Mouse (Mus musculus): ENCODE results near the gene Reg4. TPM values are rescaled to one million over a fixed set of nuclear protein-coding genes. Genes with fewer than 3 reads are reported as not detected.

The Reg4 gene
- total RNA-seq, 4 experiments from 2014 or later, result not detected

DNA sequence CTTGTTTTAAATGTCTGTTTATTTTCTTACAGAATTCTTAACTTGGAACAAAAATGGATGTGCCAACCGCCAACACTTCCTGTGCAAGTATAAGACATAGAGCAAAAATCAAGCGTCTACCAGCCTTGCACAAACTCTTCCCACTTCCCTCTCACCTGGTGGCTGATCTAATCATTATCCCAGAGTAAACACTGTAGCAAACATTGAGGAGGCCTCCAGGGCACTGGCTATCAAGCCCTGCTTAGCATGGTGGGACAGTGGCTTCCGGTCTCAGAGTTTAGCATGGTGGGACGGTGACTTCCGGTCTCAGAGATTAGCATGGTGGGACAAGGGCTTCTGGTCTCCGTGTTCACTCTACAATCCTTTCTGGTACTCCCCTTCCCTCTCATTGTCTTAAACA is 14.3 kb downstream of the Reg4 start:
- no peak for DNase-seq (ENCODE audit: low spot score in 2 of 2)

DNA sequence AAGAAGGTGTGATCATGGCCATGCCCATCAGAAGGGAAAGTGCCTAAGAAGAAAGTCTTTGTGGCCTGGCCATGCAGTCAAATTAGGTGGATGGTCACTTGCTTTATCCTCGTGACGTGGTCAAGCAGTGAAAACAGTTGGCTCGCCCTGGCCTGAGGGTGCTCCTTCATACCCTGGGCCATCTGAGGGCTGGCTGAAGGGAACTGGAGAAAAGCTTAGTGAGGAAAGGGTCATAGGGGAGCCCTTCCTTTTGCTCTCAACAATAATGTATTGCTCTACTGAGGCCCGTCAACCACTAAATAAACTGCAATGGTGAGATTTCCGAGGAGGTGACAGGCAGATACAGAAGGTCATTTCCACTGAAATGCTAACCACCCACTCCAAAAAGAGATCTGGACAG is 15.3 kb downstream of the Reg4 start:
- no peak for DNase-seq (ENCODE audit: low spot score in 2 of 2)

- DNase-seq (ENCODE audit: low spot score in 2 of 2), result no peak
These were observed 16.2 kb downstream of the Reg4 start for GRCm38 (mm10) chr3:98238150-98238549.

DNA sequence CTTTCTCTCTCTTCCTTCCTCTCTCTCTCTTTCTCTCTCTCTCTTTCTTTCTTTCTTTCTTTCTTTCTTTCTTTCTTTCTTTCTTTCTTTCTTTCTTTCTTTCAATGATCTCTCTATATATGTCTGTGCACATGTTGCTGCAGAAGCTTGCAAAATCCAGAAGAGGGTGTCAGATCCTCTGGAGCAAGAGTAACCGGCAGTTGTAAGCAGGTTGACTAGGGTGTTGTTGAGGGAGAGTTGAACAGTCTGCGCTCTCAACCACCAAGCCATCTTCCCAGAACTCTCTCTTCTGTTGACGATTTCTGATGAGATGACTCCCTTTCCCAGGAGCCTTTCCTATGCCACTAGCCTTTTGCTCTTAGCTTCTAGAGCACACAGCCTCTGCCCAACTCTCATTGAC is 20.1 kb downstream of the Reg4 start:
- no peak for DNase-seq (ENCODE audit: low spot score in 2 of 2)

DNA sequence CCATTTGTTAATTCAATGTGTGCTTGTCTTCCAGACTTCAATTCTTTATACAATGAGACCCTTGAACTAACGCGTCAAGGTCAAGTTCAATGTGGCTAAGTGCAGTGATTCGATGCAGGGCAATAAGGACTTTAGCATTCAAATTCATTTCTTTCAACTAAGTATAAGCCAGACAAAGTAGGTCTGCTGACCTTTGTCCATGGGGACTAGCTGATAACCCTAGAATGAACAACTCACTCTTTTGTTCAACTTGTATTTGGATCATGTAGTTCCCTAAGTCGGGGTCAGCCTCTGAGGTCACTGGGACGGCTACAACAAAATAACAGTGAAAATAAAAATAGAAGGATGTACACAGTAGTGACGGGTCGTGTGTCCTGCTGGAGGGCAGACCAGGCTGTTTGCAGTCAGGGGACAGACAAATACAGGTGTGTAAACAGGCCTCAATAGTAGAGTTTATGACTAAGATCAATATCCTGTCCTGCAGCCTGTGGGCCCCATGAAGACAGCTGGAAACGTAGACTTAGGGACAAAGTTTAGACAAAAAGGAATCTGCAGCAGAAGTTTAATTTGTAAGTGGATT is 20.6 kb downstream of the Reg4 start:
- no peak for DNase-seq (ENCODE audit: low spot score in 2 of 2)

DNA sequence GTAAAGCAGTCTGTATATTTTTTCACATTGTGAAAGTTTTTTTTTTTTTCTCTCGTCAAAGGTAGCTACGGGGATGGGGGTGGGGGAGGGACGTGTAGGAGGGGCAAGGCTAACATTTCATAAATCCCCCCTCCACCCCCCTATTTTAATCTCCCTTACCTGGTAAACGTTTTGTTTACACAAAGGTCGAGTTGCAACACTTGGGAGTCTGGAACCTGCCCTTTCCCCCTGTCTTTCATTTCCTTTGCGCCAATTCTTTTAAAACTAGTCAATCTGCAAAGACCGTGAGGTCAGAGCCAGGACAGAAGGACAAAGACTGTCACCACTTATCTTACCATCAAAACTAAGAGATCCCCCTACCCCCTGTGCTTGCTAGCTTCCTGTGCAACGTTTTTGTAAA is 23.9 kb downstream of the Reg4 start:
- DNase-seq (ENCODE audit: low spot score in 2 of 2), result no peak

DNA sequence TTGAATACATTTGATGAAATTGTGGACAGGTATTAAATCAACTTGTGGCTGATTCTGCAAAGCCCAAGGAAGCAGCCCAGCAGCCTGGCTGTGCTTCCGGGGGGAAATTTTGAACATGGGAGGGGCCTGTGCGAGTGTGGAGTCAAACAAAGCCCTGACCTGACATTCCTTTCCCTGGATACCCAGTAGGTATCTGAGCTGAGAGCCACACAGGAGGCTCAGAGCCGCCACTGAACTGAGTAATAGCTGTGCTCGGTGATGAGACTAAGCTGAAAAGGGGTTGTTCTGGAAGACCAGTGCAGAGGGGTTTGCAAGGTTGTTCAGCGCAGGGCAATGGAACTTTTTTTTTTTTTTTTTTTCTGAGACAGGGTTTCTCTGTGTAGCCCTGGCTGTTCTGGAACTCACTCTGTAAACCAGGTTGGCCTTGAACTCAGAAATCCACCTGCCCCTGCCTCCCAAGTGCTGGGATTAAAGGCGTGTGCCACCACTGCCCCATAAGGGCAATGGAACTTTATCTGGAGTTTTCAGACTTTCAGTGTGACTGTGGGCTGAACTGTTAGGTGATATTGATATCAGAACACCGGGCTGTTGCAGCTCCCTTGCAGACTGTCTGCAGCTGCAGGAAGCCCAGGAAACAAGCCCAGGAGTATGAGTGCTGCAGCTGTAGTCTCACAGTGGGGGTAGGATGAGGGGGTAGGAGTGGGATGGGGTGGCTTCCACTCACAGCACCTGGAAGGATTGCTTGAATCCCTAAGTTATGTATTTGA is 25.2 kb downstream of the Reg4 start:
- DNase-seq (ENCODE audit: low spot score in 2 of 2), result no peak

GRCm38 (mm10) chr3:98249378-98249777 is 27.4 kb downstream of the Reg4 start:
- no peak for DNase-seq (ENCODE audit: low spot score in 2 of 2)

- DNase-seq (ENCODE audit: low spot score in 2 of 2), result no peak
These were observed 28.0 kb downstream of the Reg4 start for GRCm38 (mm10) chr3:98249833-98250448.

GRCm38 (mm10) chr3:98254059-98254458 is 32.1 kb downstream of the Reg4 start:
- no peak for DNase-seq (ENCODE audit: low spot score in 2 of 2)

DNA sequence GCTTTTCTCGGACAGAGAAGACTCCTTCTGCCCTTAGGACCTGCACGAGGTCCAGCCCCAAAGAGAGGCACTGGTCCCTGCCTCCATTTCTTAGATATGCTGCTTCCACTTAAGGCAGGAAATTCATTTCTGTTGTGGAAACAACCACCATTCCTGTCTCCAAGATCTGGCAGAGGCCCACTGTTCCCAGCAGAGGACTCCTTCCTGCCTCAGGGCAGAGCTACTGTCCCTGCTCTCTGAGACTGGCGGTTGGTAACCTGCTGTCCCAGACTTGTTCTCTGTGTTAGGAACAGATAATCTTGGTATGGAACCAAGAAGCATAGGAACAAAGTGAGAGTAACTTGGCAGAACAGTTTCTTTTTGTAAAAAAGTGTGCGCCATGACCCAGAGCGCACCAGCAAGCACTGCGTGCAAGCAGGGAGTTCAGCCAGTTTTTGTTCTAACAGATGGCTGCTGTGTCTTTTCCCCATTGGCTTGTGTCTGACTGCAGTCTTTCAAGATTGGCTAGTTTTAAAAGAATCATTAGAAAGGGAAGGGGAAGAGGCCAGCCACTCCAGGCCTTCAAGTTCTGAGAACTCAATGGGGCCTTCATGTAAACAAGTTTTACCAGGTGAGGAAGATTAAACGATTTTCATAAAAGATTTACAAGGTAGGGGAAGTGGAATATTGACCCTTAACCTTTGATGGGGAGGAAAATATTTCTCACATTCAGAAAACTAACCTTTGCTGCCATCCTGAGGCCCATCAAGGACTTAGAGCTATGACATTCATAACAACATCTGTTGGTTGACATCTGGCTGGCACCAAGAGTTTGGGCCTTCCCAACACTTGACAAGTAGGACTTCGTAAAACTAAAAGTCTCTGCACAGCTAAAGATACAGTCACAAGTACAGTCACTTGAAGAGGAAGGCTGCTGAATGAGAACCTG is 33.0 kb downstream of the Reg4 start:
- no peak for DNase-seq (ENCODE audit: low spot score in 2 of 2)

- no peak for DNase-seq (ENCODE audit: low spot score in 2 of 2)
These were observed 36.8 kb downstream of the Reg4 start for GRCm38 (mm10) chr3:98258723-98259122.

DNA sequence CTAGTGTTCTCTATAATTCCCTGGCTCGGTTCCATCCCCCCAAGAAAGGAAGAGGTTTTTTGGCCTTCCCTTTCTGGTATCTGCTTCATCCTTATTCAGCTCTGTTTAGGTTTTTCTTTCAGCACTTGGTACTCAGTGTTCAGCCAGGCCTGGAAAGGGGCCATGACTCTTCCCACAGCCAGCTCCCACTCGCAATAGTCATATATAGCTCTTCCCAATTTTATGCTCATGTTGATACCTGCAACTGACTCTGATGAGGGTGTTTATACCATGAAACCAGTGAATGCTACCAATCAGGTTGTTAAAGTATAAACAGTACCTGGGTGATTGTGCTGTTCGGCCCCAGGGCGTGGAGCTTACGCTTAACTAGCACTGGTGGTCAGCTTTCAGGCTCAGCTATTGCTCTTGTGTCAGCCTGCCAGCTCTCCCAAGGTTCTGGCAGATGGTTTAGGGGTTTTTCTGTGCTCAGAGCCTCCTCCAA is 37.4 kb downstream of the Reg4 start:
- peak; percentile 7 to 46 for DNase-seq (ENCODE audit: low spot score in 2 of 2)

GRCm38 (mm10) chr3:98260534-98260933 is 38.6 kb downstream of the Reg4 start:
- DNase-seq (ENCODE audit: low spot score in 2 of 2), result no peak

GRCm38 (mm10) chr3:98261415-98261814 is 39.5 kb downstream of the Reg4 start:
- no peak for DNase-seq (ENCODE audit: low spot score in 2 of 2)

- no peak for DNase-seq (ENCODE audit: low spot score in 2 of 2)
These were observed 40.2 kb downstream of the Reg4 start for GRCm38 (mm10) chr3:98262133-98262532.

DNA sequence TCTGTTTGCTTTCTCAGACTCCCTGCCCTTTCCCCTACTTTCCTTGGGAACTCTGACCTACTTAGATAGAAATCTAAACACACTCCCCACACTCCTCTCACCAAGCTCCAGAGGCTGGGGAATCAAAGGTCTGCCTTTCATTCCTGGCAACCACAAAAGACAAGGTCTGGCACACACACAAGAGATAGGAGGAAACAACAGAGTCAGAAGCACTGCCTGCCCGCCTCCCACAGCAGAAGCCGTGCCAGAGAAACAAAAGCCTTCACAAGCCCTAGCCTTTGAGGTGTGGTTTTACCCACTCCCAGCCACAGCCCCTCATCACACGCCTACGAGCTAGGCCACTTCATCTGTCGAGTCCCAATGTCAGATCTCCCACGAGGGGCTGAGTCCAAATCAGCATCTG is 45.3 kb downstream of the Reg4 start:
- DNase-seq (ENCODE audit: low spot score in 2 of 2), result no peak

- DNase-seq (ENCODE audit: low spot score in 2 of 2), result no peak
These were observed 51.9 kb downstream of the Reg4 start for GRCm38 (mm10) chr3:98273623-98274398.

- DNase-seq (ENCODE audit: low spot score in 2 of 2), result no peak
These were observed 57.7 kb downstream of the Reg4 start for GRCm38 (mm10) chr3:98279682-98280081.

DNA sequence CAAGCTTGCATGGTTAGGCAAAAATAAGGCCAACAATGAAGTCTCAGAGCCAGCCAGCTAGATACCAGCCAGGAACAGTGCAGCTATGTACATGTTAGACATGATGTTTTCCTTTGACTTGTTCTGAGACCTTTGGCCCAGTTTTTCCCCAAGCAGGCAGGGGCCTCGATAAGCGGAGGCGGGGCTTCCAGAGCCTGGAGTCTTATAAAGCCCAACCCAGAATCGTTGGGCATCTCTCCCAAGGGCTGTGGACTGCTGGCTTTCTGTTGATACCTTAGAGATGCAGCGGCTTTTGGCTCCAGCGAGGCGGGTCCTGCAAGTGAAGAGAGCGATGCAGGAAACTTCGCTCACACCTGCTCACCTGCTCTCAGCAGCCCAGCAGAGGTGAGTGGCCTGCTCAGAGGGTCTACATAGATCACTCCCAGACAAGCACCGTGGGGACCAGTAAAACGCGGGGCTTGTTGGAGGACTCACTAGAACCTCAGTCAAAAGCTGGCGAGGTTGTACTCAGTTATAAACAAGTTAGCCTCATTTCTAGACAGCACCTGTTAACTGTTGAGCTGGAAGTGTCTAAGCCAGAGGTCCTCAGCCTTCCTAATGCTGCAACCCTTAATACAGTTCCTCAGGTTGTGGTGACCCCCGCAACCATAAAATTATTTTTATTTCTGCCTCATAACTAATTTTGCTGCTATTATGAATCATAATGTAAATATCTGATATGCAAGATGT is 58.4 kb downstream of the Reg4 start, which contains the start of gene Hmgcs2:
Hmgcs2 (plus strand) TSS at position 232 of the 729 bp plus-strand sequence.
- DNase-seq (ENCODE audit: low spot score in 2 of 2), result no peak
